Mouse (Mus musculus) neutrophil, adult 5-6 weeks (primary cell): Measurements from ENCODE around the gene Triobp. TPM values are rescaled to one million over a fixed set of nuclear protein-coding genes. Genes with fewer than 3 reads are reported as not detected.
A peak's percentile ranks its signal among the peaks of the same experiment; 100 is the strongest.

ENCODE experiments used
- ATAC-seq: fragments of 151-379, 151-347 bp; 2 replicates; pipeline ENCODE4 v1.8.0; 2017; ENCODE audit warnings: mild to moderate bottlenecking, moderate TSS enrichment; ENCODE audit not compliant: insufficient number of reproducible peaks, poor library complexity, low FRiP score, severe bottlenecking; ENCODE audit errors: extremely low read depth
- total RNA-seq: library from RNA; stranded (forward); fragments of 200-1000 nt; gene quantifications from 2 replicates; pipeline ENCODE4 v1.2.3, GENCODE M21; 2017

Gene Triobp
- total RNA-seq, 1 experiment from 2014 or later: 37.2 TPM

- ATAC-seq: no peak
Observed at GRCm38 (mm10) chr15:78923585-78923984, 23.9 kb upstream of the Triobp start.

DNA sequence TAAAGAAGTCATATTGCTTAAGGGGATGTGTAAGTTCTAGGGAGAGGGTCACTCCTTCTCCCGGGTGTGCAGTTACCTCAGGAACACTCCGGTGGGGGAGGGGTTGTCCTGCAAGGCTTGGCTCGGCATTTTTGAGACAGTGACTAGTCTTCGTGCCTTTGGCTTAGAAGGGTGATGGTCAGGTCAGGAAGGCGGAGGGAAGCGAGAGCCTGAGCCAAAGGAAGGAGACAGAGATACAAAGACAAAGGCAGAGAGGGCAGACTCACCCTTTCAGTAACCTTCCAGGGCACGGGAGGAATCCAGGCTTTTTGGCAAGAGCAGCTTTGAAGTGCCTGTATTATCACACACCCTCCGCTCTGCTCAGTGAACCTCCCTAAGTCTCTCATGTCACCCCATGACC, 22.4 kb upstream of the Triobp start:
- ATAC-seq: no peak

DNA sequence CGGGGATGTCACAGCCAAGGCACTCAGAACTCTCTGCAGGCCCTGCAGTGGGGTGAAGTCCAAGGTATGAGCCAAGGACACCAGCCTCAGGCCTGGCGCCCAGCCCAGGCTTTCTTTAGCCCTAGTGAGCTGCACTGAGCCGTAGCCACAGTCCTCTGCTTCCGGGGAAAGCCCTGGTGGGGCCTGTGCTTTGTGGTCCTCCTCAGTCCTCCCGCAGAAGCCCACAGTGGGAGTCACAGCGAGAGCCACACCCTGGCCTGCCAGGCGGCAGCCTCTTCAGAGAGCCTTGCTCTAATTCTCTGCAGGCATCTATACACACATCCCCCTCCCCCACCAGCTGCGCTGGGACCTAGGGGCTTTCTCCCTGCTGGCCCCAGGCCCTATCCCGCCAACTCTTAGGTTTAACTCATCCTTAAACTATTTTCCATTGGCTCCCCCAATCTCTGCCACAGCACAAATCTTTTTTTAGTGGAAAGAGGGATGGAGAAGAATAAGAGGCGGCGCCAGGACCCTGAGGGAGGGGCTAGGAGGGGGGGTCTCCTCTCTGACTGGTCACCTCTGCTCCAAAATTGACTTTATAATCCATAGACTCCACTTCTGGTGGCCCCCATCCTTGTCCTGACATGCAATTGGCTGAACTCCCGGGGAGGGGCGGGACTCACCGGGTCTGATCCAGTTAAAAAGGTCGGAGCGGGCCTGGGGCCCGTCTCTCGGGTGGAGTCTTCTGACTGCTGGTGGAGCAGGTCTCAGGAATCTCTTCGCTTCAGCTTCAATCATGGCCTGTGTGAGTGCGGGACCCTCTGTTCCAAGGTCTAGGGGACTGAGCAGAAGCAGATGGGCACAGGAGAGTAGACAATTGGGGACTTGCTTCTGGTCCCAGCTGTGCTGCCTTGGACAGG, 21.3 kb upstream of the Triobp start, which contains the start of gene Lgals1:
Gene Lgals1, plus strand, starts transcription at position 705 of the 899 bp plus-strand sequence.
- no peak for ATAC-seq

- no peak for ATAC-seq
Observed at GRCm38 (mm10) chr15:78927021-78927787, 20.3 kb upstream of the Triobp start.

GRCm38 (mm10) chr15:78927788-78928457, 19.6 kb upstream of the Triobp start:
- ATAC-seq: peak; percentile 72

DNA sequence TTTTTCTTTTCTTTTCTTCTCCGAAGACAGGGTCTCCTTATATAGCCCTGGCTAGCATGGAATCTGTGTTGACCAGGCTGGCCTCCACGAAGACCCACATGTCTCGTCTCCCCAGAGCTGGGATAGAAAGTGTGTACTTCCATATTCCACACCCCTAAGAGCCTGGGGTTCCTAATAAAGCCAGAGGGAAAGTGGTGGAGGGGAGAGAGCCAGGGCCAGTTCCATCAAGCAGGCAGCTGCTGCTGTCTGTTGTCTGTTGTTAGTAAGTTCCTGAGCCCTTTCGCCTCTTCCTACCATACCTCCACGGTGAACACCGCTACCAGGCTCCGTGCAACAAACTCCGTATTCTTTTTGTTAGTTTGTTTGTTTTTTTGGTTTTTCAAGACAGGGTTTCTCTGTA, 19.0 kb upstream of the Triobp start:
- ATAC-seq: no peak

GRCm38 (mm10) chr15:78930192-78930706, 17.3 kb upstream of the Triobp start:
- no peak for ATAC-seq

GRCm38 (mm10) chr15:78930801-78931426, 16.6 kb upstream of the Triobp start:
- ATAC-seq: no peak

- ATAC-seq: peak; percentile 65
Observed at GRCm38 (mm10) chr15:78931577-78931976, 15.9 kb upstream of the Triobp start.

- peak; percentile 84 for ATAC-seq
Observed at GRCm38 (mm10) chr15:78934784-78935320, 12.7 kb upstream of the Triobp start, which contains the start of gene Nol12. Nol12 (plus strand) TSS chr15:78934933.

DNA sequence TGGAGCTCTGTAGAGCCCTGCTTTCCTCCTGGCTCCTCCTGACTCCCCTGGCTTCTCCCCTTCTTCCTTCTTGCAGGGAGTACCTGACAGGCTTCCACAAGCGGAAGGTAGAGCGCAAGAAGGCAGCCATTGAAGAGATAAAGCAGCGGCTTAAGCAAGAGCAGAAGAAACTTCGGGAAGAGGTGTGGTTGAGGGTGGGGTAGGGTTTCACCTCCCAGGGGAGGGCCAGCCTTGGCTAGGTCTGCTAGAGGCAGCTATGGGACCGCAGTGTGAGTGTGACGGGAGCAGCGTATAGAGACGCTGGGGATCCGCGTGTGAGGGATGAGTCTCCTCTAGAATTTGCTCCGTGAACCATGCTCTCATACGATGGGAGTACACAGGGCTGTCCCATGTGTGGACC, 11.1 kb upstream of the Triobp start:
- ATAC-seq: no peak

DNA sequence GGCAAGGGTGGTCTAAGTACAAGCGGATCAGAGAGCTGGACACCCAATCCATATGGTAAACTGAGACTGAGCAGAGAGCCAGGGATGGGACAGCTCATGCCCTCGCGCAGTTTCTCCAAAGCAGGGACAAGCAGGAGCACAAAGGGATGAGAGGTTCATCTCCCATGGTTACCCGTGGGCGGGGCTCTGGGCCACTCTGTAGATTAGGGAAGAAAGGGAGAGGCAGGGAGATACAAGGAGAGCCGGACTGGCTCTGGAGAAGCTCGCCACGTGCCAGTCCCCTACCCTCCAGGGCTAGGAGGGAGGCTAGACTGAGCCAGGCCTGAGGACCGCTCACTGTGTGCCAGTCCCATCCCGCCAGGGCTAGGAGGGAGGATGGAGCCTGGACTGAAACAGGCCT, 10.2 kb upstream of the Triobp start:
- ATAC-seq: no peak

GRCm38 (mm10) chr15:78937963-78938362, 9.6 kb upstream of the Triobp start:
- ATAC-seq: no peak

DNA sequence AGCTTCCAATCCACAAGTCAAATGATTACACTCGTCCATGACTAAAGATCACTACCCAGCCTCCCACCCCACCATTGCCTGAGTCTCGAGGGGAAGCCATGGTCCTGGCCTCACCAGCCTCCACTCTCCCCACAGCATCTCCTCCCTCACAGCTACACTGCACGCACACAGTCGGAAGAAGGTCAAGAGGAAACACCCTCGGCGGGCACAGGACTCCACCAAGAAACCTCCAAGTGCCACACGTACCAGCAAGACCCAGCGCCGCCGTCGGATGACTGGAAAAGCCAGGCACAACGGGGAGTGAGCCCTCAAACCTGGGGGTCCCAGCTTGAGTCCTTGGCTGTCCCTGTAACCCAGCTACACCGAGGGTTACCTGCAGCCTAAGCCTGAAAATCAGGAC, 7.2 kb upstream of the Triobp start:
- no peak for ATAC-seq

DNA sequence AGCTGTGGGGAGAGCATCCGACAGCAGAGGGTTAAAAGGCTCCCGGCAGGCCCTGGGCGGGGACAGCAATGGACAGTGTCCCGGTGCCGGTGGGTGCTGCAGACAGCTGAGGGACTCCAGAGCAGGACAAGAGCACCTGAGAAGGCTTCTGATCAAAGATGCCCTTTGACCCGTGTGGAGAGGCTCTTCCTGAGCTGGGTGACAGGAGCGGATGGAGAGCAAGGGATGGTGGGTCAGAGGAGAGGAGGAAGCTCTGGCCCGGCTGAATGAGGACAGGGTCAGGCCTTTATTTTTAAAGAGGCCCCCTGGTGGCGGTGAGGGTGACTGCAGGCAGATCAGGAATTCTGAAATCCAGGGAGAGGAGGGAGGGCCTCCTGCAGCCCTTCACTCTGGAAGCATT, 4.9 kb upstream of the Triobp start:
- ATAC-seq: peak; percentile 40; the same call in 1 of the 2 replicates

- no peak for ATAC-seq
Observed at GRCm38 (mm10) chr15:78946232-78946631, 1.3 kb upstream of the Triobp start.

- no peak for ATAC-seq
Observed at GRCm38 (mm10) chr15:78948152-78948725, 715 bp downstream of the Triobp start.

DNA sequence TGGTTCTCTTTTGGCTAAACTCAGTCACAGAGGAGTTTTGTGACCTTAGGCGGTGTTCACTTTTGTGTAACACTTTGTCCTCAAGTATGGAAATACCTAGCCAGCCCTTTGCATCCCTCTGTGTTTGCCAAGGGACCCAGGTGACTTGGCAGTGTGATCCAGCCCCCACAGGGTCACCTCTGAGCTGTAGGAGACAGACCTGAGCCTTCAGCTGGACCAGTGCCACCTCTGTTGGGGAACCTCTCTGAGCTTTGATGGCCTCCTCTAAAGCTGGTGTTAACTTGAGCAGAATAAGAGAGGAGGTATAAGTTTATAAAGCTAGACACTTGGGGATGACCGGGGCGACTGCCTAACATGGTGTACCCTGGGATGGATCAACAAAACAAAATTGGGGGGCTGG, 1.4 kb downstream of the Triobp start:
- no peak for ATAC-seq
